Mouse (Mus musculus) stomach, embryonic 16.5 days (tissue): ENCODE results near the gene Btbd19. TPM values are rescaled to one million over a fixed set of nuclear protein-coding genes. Genes with fewer than 3 reads are reported as not detected.

Source experiments
- ATAC-seq: fragments of 200-750 bp; cut with Nextera tagmentation; 2 replicates; pipeline ENCODE4 v1.8.0; 2017; ENCODE audit warnings: moderate number of reproducible peaks, moderate TSS enrichment; ENCODE audit not compliant: insufficient read depth, low FRiP score
- H3K27ac ChIP-seq: fragments of 300-500 bp; sonication (generic); 2 replicates; pipeline ENCODE4 v1.5.1; 2014; ENCODE audit warnings: low read length
- H3K27me3 ChIP-seq: fragments of 300-500 bp; sonication (generic); 2 replicates; pipeline ENCODE4 v1.6.1; 2014; ENCODE audit warnings: low read length, control low read depth, mixed read lengths; ENCODE audit not compliant: control insufficient read depth, insufficient read depth
- H3K36me3 ChIP-seq: fragments of 300-500 bp; sonication (generic); 2 replicates; pipeline ENCODE4 v1.6.1; 2014; ENCODE audit warnings: low read length; ENCODE audit not compliant: control insufficient read depth, insufficient read depth
- H3K4me1 ChIP-seq: fragments of 300-500 bp; sonication (generic); 2 replicates; pipeline ENCODE4 v1.6.1; 2014; ENCODE audit warnings: low read length, control low read depth, mixed read lengths; ENCODE audit not compliant: control insufficient read depth, insufficient read depth
- H3K4me2 ChIP-seq: fragments of 300-500 bp; sonication (generic); 2 replicates; pipeline ENCODE4 v1.6.1; 2014; ENCODE audit warnings: low read depth, low read length, mixed read lengths
- H3K4me3 ChIP-seq: fragments of 300-500 bp; sonication (generic); replicated peaks from 2 replicates; pipeline ENCODE4 v1.5.1; 2014; ENCODE audit warnings: mild to moderate bottlenecking, low read length
- H3K9ac ChIP-seq: fragments of 300-500 bp; sonication (generic); 2 replicates; pipeline ENCODE4 v1.6.1; 2014; ENCODE audit warnings: low read length
- H3K9me3 ChIP-seq: fragments of 300-500 bp; sonication (generic); replicated peaks from 2 replicates; pipeline ENCODE4 v1.6.1; 2016; ENCODE audit warnings: low read length, control low read depth; ENCODE audit not compliant: control insufficient read depth
- WGBS: fragments of 180-500 bp; shearing (Covaris S2); extraction: QIAGEN DNeasy Blood & Tissue Kit; methylation state at CpG from one replicate; pipeline ENCODE4 v1.1.7; 2014; 5-methylcytosine and 5-hydroxymethylcytosine counted together
- polyA plus RNA-seq: library from polyadenylated mRNA; unstranded; fragments of >200 nt; fragmentation: Nextera tagmentation; extraction: Ambion mirVana; gene quantifications from 2 replicates; pipeline ENCODE4 v1.2.1, GENCODE M21; 2015

The Btbd19 gene
- polyA plus RNA-seq, 1 experiment from 2014 or later: 6.6 TPM

DNA sequence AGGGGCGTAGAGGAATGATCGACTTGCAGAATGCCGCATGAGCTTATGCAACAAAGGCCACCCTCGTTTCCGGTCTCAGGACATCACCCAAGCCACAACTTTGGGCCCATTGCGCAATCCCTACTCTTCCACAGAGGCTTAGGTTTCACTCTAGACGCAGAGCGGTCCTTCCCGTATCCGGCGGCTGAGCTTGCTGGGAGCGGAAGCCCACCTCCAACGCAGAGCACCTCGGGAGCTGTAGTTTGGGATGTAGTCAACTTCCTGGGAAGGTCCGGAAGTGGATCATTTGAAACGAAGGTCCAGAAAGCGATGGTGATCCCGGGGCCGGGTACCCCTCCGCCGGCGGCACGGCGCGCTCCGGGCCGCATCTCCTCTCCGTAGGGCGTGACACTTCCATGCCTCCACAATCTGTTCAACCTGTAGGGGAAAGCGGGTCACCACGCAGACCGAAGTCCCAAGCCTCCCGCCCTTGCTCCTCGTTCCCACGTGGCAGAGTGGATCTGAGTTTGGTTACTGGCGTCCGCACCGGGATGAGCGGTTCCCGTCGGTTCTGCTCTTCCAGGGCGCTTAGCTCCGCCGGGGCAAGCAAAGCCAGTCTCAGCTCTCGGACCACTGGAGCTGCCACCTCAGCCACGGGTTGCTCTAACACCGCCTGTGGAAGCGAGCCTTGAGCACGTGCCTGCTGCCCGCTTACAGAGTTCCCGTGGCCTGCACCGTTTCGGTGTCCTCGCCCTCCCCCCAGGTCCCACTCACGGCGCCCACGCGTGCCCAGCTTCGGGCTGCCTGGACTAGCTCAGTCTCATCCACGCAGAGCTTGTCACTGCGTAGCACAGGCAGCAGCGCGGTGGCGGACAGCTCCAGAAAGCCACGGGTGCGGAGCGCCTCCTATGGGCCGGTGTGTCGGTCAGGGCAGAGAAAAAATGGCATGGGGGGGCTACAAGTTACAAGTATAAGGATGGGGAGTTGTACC, 4.8 kb downstream of the Btbd19 start:
- peaks cover 28% of the 10 kb centered on the region for H3K4me1 ChIP-seq

GRCm38 (mm10) chr4:117120052-117120444, 5.5 kb downstream of the Btbd19 start:
- Histone ChIP-seq H3K4me2 (peak overlapping the region; percentile 77), H3K27ac (peak overlapping the region; percentile 92), H3K36me3 (no peaks in the 10 kb centered on the region), H3K4me1 (peaks cover 21% of the 10 kb centered on the region), H3K4me3 (peak overlapping the region; percentile 68), H3K9me3 (no peaks in the 10 kb centered on the region), H3K9ac (peak overlapping the region; percentile 66), H3K27me3 (no peaks in the 10 kb centered on the region)
- ATAC-seq: peak; percentile 1; the same call in 1 of the 2 replicates
- WGBS: 3% methylated on average over 10 of the region's 10 CpGs

More for the DNA sequence above, 4.8 kb downstream of the Btbd19 start:
- Histone ChIP-seq H3K9me3 (no peaks in the 10 kb centered on the region), H3K36me3 (no peaks in the 10 kb centered on the region), H3K27me3 (no peaks in the 10 kb centered on the region), H3K27ac (peak overlapping the region; percentile 92), H3K4me2 (peak overlapping the region; percentile 93), H3K9ac (peak overlapping the region; percentile 75), H3K4me3 (peak overlapping the region; percentile 68)
- WGBS: under 1% methylated on average over 69 of the region's 69 CpGs
- peak; percentile 95 for ATAC-seq

GRCm38 (mm10) chr4:117119636-117120035, 5.9 kb downstream of the Btbd19 start:
- Histone ChIP-seq H3K27me3 (no peaks in the 10 kb centered on the region), H3K4me2 (peak overlapping the region; percentile 77), H3K36me3 (no peaks in the 10 kb centered on the region), H3K9ac (peak overlapping the region; percentile 66), H3K4me3 (peak overlapping the region; percentile 68), H3K27ac (peak overlapping the region; percentile 92), H3K9me3 (no peaks in the 10 kb centered on the region), H3K4me1 (peaks cover 17% of the 10 kb centered on the region)
- 73% methylated on average over 5 of the region's 5 CpGs for WGBS
- ATAC-seq: no peak

- no peak for ATAC-seq
- Histone ChIP-seq H3K27me3 (no peaks in the 10 kb centered on the region), H3K4me3 (no peak overlapping the region), H3K27ac (no peak overlapping the region), H3K9me3 (no peaks in the 10 kb centered on the region), H3K36me3 (no peaks in the 10 kb centered on the region), H3K4me2 (no peak overlapping the region), H3K9ac (no peak overlapping the region), H3K4me1 (peaks cover 15% of the 10 kb centered on the region)
- 90% methylated on average over 7 of the region's 7 CpGs for WGBS
Measured at GRCm38 (mm10) chr4:117117931-117118330, 7.6 kb downstream of the Btbd19 start.

DNA sequence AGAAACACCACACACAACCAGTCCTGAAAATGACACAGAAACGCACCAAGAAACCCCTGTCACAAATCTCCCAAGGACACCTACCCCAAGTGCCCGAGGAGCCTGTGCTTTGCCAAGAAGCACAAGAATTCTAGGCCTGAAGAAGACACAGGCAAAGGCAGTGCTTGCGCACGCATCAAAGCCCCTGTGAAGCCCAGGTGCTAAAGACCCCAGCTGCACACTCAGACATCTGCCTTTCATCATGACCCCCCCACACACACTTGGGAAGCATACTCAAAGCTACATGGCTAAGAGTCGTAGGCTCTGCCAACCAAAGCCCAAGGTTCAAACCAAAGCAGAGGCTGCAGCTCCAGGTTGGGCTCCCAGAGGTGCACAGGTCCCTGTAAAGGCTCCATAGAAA, 9.9 kb downstream of the Btbd19 start:
- H3K4me2 ChIP-seq: no peak overlapping the region
- ATAC-seq: no peak
- no peak overlapping the region for H3K27ac ChIP-seq
- no peak overlapping the region for H3K4me3 ChIP-seq
- peaks cover 5% of the 10 kb centered on the region for H3K4me1 ChIP-seq
- no peaks in the 10 kb centered on the region for H3K36me3 ChIP-seq
- WGBS: 83% methylated on average over 5 of the region's 5 CpGs
- H3K9me3 ChIP-seq: no peaks in the 10 kb centered on the region
- H3K27me3 ChIP-seq: no peaks in the 10 kb centered on the region
- H3K9ac ChIP-seq: no peak overlapping the region

- 86% methylated on average over 1 of the region's 1 CpGs for WGBS
- no peak overlapping the region for H3K9ac ChIP-seq
Measured at GRCm38 (mm10) chr4:117113237-117113636, 12.3 kb downstream of the Btbd19 start.

GRCm38 (mm10) chr4:117110985-117111384, 14.5 kb downstream of the Btbd19 start:
- no peak overlapping the region for H3K4me2 ChIP-seq
- no peak for ATAC-seq
- no peaks in the 10 kb centered on the region for H3K27me3 ChIP-seq
- no peak overlapping the region for H3K4me3 ChIP-seq
- H3K36me3 ChIP-seq: peaks cover 3% of the 10 kb centered on the region; the same call in 1 of the 2 replicates
- H3K4me1 ChIP-seq: no peaks in the 10 kb centered on the region
- H3K9ac ChIP-seq: no peak overlapping the region
- no peaks in the 10 kb centered on the region for H3K9me3 ChIP-seq
- 92% methylated on average over 11 of the region's 11 CpGs for WGBS
- H3K27ac ChIP-seq: no peak overlapping the region

More at GRCm38 (mm10) chr4:117113237-117113636, 12.3 kb downstream of the Btbd19 start:
- H3K36me3 ChIP-seq: no peaks in the 10 kb centered on the region
- no peaks in the 10 kb centered on the region for H3K4me1 ChIP-seq
- H3K4me3 ChIP-seq: no peak overlapping the region
- H3K9me3 ChIP-seq: no peaks in the 10 kb centered on the region
- no peak for ATAC-seq
- H3K27me3 ChIP-seq: no peaks in the 10 kb centered on the region
- no peak overlapping the region for H3K27ac ChIP-seq
- no peak overlapping the region for H3K4me2 ChIP-seq

- Histone ChIP-seq H3K9me3 (no peaks in the 10 kb centered on the region), H3K4me1 (no peaks in the 10 kb centered on the region), H3K4me3 (no peak overlapping the region), H3K36me3 (peaks cover 3% of the 10 kb centered on the region; the same call in 1 of the 2 replicates), H3K4me2 (no peak overlapping the region), H3K27ac (no peak overlapping the region), H3K27me3 (no peaks in the 10 kb centered on the region), H3K9ac (no peak overlapping the region)
- 91% methylated on average over 13 of the region's 13 CpGs for WGBS
- no peak for ATAC-seq
Measured at GRCm38 (mm10) chr4:117110249-117110648, 15.3 kb downstream of the Btbd19 start.

DNA sequence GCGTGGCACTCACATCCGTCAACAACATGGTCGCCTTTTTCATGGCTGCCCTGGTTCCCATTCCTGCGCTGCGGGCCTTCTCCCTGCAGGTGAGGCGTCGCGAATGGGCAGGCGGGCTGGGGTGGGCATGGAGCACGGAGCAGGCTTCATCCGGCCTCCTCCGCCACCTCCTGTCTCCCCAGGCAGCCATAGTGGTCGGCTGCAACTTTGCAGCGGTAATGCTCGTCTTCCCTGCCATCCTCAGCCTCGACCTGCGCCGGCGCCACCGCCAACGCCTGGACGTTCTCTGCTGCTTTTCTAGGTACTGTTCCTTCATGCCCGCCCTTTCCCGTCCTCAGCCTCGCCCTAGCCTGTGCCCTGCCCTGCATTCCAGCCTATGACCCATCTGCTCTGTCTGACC, 16.2 kb downstream of the Btbd19 start:
- Histone ChIP-seq H3K36me3 (peaks cover 3% of the 10 kb centered on the region; the same call in 1 of the 2 replicates), H3K9ac (no peak overlapping the region), H3K4me1 (no peaks in the 10 kb centered on the region), H3K9me3 (no peaks in the 10 kb centered on the region), H3K4me3 (no peak overlapping the region), H3K27ac (no peak overlapping the region), H3K27me3 (no peaks in the 10 kb centered on the region), H3K4me2 (no peak overlapping the region)
- 94% methylated on average over 25 of the region's 25 CpGs for WGBS
- no peak for ATAC-seq
